Mouse (Mus musculus): Measurements from ENCODE around the gene Atg101. TPM values are rescaled to one million over a fixed set of nuclear protein-coding genes. Genes with fewer than 3 reads are reported as not detected.

Atg101 gene
- total and polyA plus RNA-seq, 2 experiments from 2014 or later: 56.3 to 81.3 TPM

DNA sequence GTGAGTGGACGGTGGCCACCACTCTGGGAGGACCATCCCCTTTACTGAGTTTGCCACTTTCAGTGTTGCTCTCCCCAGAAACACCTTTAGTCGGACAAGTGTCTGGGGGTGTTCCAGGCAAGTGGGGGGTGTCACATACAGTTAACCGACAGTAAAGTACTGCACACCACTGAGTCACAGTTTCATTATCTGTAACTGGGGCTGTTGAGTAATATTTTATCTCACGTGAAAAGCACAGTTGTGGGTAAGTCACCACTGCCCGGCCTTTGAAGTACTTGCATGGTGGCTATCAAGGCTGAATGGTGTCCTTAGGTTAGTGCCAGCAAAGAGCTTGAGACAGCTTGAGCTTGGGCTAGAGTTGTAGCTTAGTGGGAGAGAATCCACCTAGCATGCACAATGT lies 1.6 kb upstream of the Atg101 start:
- Histone ChIP-seq H3K36me3 (ENCODE audit: insufficient read depth) (peaks cover 15% of the 10 kb centered on the region), H3K4me1 (ENCODE audit: insufficient read depth) (no peaks in the 10 kb centered on the region), H3K27me3 (ENCODE audit: insufficient read depth, low read length) (no peaks in the 10 kb centered on the region), H3K4me3 (ENCODE audit: low read depth, low read length) (no peak overlapping the region), H3K9ac (no peak overlapping the region), H3K4me2 (ENCODE audit: low read depth) (no peak overlapping the region), H3K9me3 (ENCODE audit: low read length) (no peaks in the 10 kb centered on the region), H3K27ac (ENCODE audit: low read depth, low read length) (no peak overlapping the region)
- WGBS: 82% methylated on average over 5 of the region's 5 CpGs
- no peak for ATAC-seq
- TF ChIP-seq CTCF (IDR thresholded peaks at IDR 0.05; ENCODE audit: low read depth): no peak
- no peak for DNase-seq

DNA sequence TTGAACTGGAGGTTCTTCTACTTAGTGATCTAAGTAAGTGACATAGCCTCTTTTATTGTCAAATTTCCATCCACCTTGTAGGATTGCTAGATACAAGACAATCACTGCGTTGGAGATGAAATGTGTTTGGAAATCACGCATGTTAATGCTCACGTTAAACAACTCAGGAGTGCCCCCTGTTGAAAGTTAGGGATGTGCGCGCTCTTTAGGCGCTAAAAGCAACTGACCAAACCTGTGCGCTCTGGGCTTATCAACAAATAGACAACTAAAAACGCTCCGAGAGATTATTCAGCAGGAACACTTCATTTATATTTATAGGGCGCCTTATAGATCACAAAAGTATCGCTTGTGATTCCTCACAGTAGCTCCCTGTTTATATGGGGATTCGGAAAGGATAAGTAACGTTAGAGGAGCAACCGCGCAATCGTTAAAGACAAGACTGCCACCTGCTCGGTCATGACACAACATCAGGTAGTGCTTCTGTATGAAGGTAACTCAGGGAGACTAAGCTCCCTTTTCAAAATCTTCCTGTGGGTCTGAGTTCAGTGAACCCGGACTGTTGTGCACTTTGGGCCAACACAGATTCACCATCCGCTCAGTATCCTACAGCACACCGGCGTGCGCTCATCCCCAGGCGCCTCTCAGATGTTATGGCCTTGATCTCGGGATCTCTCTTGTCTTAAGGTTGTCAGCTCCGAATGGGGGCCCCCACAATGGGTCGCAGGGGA lies 725 bp upstream of the Atg101 start:
- Histone ChIP-seq H3K9ac (peak overlapping the region; percentile 79), H3K36me3 (ENCODE audit: insufficient read depth) (peaks cover 23% of the 10 kb centered on the region), H3K9me3 (ENCODE audit: low read length) (no peaks in the 10 kb centered on the region), H3K4me3 (ENCODE audit: low read depth, low read length) (peak overlapping the region; percentile 75), H3K27me3 (ENCODE audit: insufficient read depth, low read length) (no peaks in the 10 kb centered on the region), H3K4me2 (ENCODE audit: low read depth) (peak overlapping the region; percentile 96), H3K4me1 (ENCODE audit: insufficient read depth) (no peaks in the 10 kb centered on the region), H3K27ac (ENCODE audit: low read depth, low read length) (0 out of 2 replicates have a peak overlapping the region, but pooled peaks have one; percentile 29)
- peak; percentile 75 for TF ChIP-seq CTCF (IDR thresholded peaks at IDR 0.05; ENCODE audit: low read depth)
- DNase-seq: peak; percentile 89
- 1% methylated on average over 26 of the region's 26 CpGs for WGBS
- peak; percentile 67; the same call in 1 of the 2 replicates for ATAC-seq

DNA sequence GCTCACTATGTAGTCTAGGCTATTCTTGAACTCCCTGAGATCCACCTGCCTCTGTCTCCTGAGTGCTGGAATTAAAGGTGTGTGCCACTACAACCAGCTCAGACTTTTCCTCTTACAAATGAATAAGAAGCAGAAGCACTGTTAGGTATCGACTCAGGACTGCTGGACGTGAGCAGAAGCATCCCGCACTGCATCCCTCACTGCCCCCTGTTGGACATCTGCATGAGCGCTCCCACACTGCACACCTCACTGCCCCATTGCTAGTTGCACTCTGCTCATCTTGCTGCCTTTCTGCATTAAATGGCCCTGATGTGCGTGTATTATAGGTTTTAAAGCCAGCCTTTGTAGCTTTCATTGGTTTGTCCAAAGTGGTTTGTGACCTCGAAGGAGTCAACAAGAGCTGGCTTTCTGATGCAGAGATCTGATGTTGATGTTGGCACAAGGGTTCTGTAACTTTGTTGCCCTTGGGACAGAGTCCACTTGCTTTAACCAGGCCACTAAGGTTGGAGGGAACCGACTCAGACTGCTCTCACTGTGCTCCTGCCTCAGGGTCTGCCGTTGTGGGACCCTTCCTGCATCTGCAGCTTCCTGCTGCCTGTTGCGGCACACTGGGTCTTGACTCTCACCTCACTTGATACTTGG lies 2.2 kb downstream of the Atg101 start:
- no peak for DNase-seq
- Histone ChIP-seq H3K27ac (ENCODE audit: low read depth, low read length) (no peak overlapping the region), H3K4me2 (ENCODE audit: low read depth) (no peak overlapping the region), H3K4me3 (ENCODE audit: low read depth, low read length) (no peak overlapping the region), H3K36me3 (ENCODE audit: insufficient read depth) (peaks cover 52% of the 10 kb centered on the region), H3K27me3 (ENCODE audit: insufficient read depth, low read length) (no peaks in the 10 kb centered on the region), H3K9ac (no peak overlapping the region), H3K4me1 (ENCODE audit: insufficient read depth) (no peaks in the 10 kb centered on the region), H3K9me3 (ENCODE audit: low read length) (no peaks in the 10 kb centered on the region)
- ATAC-seq: no peak
- 66% methylated on average over 9 of the region's 9 CpGs for WGBS
- peak; percentile 46 for TF ChIP-seq CTCF (IDR thresholded peaks at IDR 0.05; ENCODE audit: low read depth)

DNA sequence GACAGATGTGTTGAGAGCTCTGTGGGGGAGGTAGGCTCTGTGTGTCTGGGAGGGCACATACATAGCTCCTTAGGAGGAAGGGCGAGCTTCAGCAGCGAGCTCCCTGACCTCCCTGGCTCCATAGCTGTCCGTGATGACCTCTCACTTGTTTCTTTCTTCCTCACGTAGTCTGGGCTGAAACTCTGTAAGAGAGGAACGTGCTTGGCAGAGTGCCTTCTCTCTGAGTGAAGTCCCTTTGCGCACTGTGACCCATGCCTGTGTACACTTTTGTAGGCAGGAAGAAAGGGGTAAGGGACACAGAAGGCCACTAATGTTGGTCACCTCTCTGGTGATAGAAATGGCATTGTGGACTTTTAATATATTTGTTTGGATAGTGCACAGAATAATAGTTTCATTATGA lies 3.3 kb downstream of the Atg101 start:
- Histone ChIP-seq H3K27ac (ENCODE audit: low read depth, low read length) (no peak overlapping the region), H3K27me3 (ENCODE audit: insufficient read depth, low read length) (no peaks in the 10 kb centered on the region), H3K4me1 (ENCODE audit: insufficient read depth) (no peaks in the 10 kb centered on the region), H3K36me3 (ENCODE audit: insufficient read depth) (peaks cover 62% of the 10 kb centered on the region), H3K9me3 (ENCODE audit: low read length) (no peaks in the 10 kb centered on the region), H3K4me2 (ENCODE audit: low read depth) (no peak overlapping the region), H3K4me3 (ENCODE audit: low read depth, low read length) (no peak overlapping the region), H3K9ac (no peak overlapping the region)
- TF ChIP-seq CTCF (IDR thresholded peaks at IDR 0.05; ENCODE audit: low read depth): no peak
- WGBS: 92% methylated on average over 6 of the region's 6 CpGs
- ATAC-seq: no peak
- no peak for DNase-seq

DNA sequence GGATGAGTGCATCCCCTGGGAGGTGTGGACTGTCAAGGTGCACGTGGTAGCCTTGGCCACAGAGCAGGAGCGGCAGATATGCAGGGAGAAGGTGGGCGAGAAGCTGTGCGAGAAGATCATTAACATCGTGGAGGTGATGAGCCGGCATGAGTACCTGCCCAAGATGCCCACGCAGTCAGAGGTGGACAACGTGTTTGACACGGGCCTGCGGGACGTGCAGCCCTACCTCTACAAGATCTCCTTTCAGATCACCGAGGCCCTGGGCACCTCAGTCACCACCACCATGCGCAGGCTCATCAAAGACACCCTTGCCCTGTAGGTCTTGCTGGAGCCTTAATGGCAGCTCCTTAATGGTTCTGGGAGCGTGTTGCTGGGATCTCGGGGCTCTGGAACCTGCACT lies 6.3 kb downstream of the Atg101 start:
- H3K4me1 ChIP-seq (ENCODE audit: insufficient read depth): no peaks in the 10 kb centered on the region
- no peak overlapping the region for H3K9ac ChIP-seq
- 97% methylated on average over 15 of the region's 15 CpGs for WGBS
- TF ChIP-seq CTCF (IDR thresholded peaks at IDR 0.05; ENCODE audit: low read depth): no peak
- no peaks in the 10 kb centered on the region for H3K9me3 ChIP-seq (ENCODE audit: low read length)
- peaks cover 62% of the 10 kb centered on the region for H3K36me3 ChIP-seq (ENCODE audit: insufficient read depth)
- H3K4me2 ChIP-seq (ENCODE audit: low read depth): no peak overlapping the region
- DNase-seq (no peak), ATAC-seq (no peak)
- H3K27ac ChIP-seq (ENCODE audit: low read depth, low read length): no peak overlapping the region
- no peak overlapping the region for H3K4me3 ChIP-seq (ENCODE audit: low read depth, low read length)
- no peaks in the 10 kb centered on the region for H3K27me3 ChIP-seq (ENCODE audit: insufficient read depth, low read length)

DNA sequence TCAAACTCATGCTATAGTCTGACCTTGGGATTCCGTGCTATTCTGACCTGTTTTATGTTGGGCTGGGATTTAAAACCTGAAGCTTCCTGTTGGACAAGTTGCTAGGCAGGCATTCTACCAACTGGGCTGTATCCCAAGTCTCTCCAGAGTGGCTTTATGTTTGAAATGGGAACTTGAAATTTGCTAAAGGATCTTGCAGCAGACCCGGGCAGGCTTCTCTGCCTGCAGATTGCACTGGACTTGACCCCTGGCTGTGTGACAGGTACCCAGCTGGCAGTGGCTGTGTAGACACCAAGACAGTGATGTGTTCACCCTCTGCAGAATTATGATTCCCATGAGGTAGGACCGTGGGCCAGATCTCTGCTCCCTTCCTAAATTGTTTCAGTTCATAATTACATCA lies 7.9 kb downstream of the Atg101 start:
- H3K36me3 ChIP-seq (ENCODE audit: insufficient read depth): peaks cover 52% of the 10 kb centered on the region
- TF ChIP-seq CTCF (IDR thresholded peaks at IDR 0.05; ENCODE audit: low read depth): no peak

DNA sequence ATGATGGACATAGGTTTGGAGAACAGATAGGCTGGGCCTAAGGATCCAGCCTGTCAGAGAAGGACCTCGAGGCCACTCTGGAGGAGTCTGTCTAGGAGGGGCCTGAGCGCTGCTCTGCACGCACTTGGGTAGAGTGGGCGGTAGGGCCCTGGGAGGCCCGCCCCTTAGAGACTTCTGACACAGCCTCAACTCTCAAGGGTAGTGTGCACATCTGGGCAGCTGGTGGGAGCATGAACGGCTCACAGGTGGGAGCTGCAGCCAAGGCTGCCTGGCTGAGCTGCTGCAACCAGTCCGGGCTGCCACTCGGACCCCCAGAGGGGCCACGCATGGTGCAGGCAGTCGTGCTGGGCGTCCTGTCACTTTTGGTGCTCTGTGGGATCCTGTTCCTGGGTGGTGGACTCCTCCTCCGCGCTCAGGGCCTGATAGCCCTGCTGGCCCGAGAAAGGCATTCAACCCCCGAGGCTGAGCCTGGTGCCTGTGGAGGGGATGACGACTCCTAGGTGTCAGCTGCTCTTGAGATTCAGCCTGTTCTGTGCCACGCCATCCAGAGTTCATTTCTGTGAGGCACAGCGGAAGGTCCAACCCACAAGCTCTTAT lies 9.1 kb downstream of the Atg101 start, which contains the start of gene 6030408B16Rik:
Gene 6030408B16Rik (plus strand): TSS at position 188 of the 597 bp plus-strand sequence.
- peaks cover 41% of the 10 kb centered on the region for H3K36me3 ChIP-seq (ENCODE audit: insufficient read depth)
- H3K27me3 ChIP-seq (ENCODE audit: insufficient read depth, low read length): no peaks in the 10 kb centered on the region
- no peak for TF ChIP-seq CTCF (IDR thresholded peaks at IDR 0.05; ENCODE audit: low read depth)
- DNase-seq: no peak
- H3K4me3 ChIP-seq (ENCODE audit: low read depth, low read length): no peak within 1 kb of the TSS
- no peaks in the 10 kb centered on the region for H3K4me1 ChIP-seq (ENCODE audit: insufficient read depth)
- H3K4me2 ChIP-seq (ENCODE audit: low read depth): no peak within 1 kb of the TSS
- WGBS: 79% methylated on average over 18 of the region's 18 CpGs
- no peak for ATAC-seq
- no peak within 1 kb of the TSS for H3K9ac ChIP-seq
- H3K27ac ChIP-seq (ENCODE audit: low read depth, low read length): no peak within 1 kb of the TSS
- no peaks in the 10 kb centered on the region for H3K9me3 ChIP-seq (ENCODE audit: low read length)

More for the DNA sequence above, 7.9 kb downstream of the Atg101 start:
- no peaks in the 10 kb centered on the region for H3K27me3 ChIP-seq (ENCODE audit: insufficient read depth, low read length)
- no peak overlapping the region for H3K4me3 ChIP-seq (ENCODE audit: low read depth, low read length)
- no peak overlapping the region for H3K27ac ChIP-seq (ENCODE audit: low read depth, low read length)
- no peaks in the 10 kb centered on the region for H3K4me1 ChIP-seq (ENCODE audit: insufficient read depth)
- no peak overlapping the region for H3K9ac ChIP-seq
- DNase-seq (no peak), ATAC-seq (no peak)
- 80% methylated on average over 3 of the region's 3 CpGs for WGBS
- H3K4me2 ChIP-seq (ENCODE audit: low read depth): no peak overlapping the region
- no peaks in the 10 kb centered on the region for H3K9me3 ChIP-seq (ENCODE audit: low read length)

Data from forebrain, postnatal 0 days (tissue).